Mouse (Mus musculus) liver, embryonic 11.5 days (tissue): ENCODE data around the gene Irx5. TPM values are rescaled to one million over a fixed set of nuclear protein-coding genes. Genes with fewer than 3 reads are reported as not detected.

ENCODE experiments used
- ATAC-seq: fragments of 200-750 bp; cut with Nextera tagmentation; replicated peaks from 2 replicates; pipeline ENCODE4 v1.8.0; 2017; ENCODE audit warnings: moderate number of reproducible peaks, mild to moderate bottlenecking, moderate TSS enrichment, moderate library complexity; ENCODE audit not compliant: low FRiP score
- DNase-seq: peaks from one replicate; pipeline ENCODE4 v3.0.0-alpha.2; 2017; ENCODE audit warnings: low spot score
- H3K27ac ChIP-seq: fragments of 300-500 bp; sonication (generic); 2 replicates; pipeline ENCODE4 v1.5.1; 2014; ENCODE audit warnings: mild to moderate bottlenecking, low read depth, low read length, control low read depth
- H3K27me3 ChIP-seq: fragments of 300-500 bp; sonication (generic); replicated peaks from 2 replicates; pipeline ENCODE4 v1.6.1; 2014; ENCODE audit warnings: low read length, mixed read lengths; ENCODE audit not compliant: control insufficient read depth, insufficient read depth
- H3K36me3 ChIP-seq: fragments of 300-500 bp; sonication (generic); 2 replicates; pipeline ENCODE4 v1.6.1; 2014; ENCODE audit warnings: mild to moderate bottlenecking, low read length, moderate library complexity, mixed read lengths; ENCODE audit not compliant: control insufficient read depth, insufficient read depth
- H3K4me1 ChIP-seq: fragments of 300-500 bp; sonication (generic); replicated peaks from 2 replicates; pipeline ENCODE4 v1.6.1; 2014; ENCODE audit warnings: low read length, mixed read lengths; ENCODE audit not compliant: control insufficient read depth, insufficient read depth
- H3K4me2 ChIP-seq: fragments of 300-500 bp; sonication (generic); 2 replicates; pipeline ENCODE4 v1.6.1; 2014; ENCODE audit warnings: mild to moderate bottlenecking, control low read depth, moderate library complexity
- H3K4me3 ChIP-seq: fragments of 300-500 bp; sonication (generic); 2 replicates; pipeline ENCODE4 v1.5.1; 2014; ENCODE audit warnings: low read depth, low read length, control low read depth
- H3K9ac ChIP-seq: fragments of 300-500 bp; sonication (generic); 2 replicates; pipeline ENCODE4 v1.6.1; 2014; ENCODE audit warnings: low read depth, low read length, control low read depth
- H3K9me3 ChIP-seq: fragments of 300-500 bp; sonication (generic); 2 replicates; pipeline ENCODE4 v1.6.1; 2016; ENCODE audit warnings: low read length, inconsistent platforms, mixed read lengths; ENCODE audit not compliant: control insufficient read depth
- WGBS: fragments of 180-500 bp; shearing (Covaris S2); extraction: QIAGEN DNeasy Blood & Tissue Kit; methylation state at CpG from one replicate; pipeline ENCODE4 v1.1.7; 2014; 5-methylcytosine and 5-hydroxymethylcytosine counted together
- polyA plus RNA-seq: library from polyadenylated mRNA; unstranded; fragments of >200 nt; fragmentation: Nextera tagmentation; extraction: Ambion mirVana; gene quantifications from 2 replicates; pipeline ENCODE4 v1.2.1, GENCODE M21; 2014

Irx5 gene
- polyA plus RNA-seq, 1 experiment from 2014 or later: 1.4 TPM

GRCm38 (mm10) chr8:92364148-92364775 lies 6.8 kb downstream of the Irx5 start:
- Histone ChIP-seq H3K4me3 (no peak overlapping the region), H3K4me1 (peaks cover 13% of the 10 kb centered on the region; the same call in 1 of the 2 replicates), H3K36me3 (no peaks in the 10 kb centered on the region), H3K9ac (no peak overlapping the region), H3K4me2 (peak overlapping the region; percentile 39), H3K9me3 (no peaks in the 10 kb centered on the region), H3K27ac (no peak overlapping the region), H3K27me3 (peaks cover 91% of the 10 kb centered on the region)
- ATAC-seq: peak; percentile 27; the same call in 1 of the 2 replicates
- WGBS: 4% methylated on average over 20 of the region's 20 CpGs
- DNase-seq: peak; percentile 72

- Histone ChIP-seq H3K9me3 (no peaks in the 10 kb centered on the region), H3K9ac (no peak overlapping the region), H3K27ac (no peak overlapping the region), H3K27me3 (peaks cover 87% of the 10 kb centered on the region), H3K4me1 (peaks cover 12% of the 10 kb centered on the region; the same call in 1 of the 2 replicates), H3K4me3 (peak overlapping the region; percentile 8; the same call in 1 of the 2 replicates), H3K4me2 (no peak overlapping the region), H3K36me3 (no peaks in the 10 kb centered on the region)
- DNase-seq: peak; percentile 56
- WGBS: 15% methylated on average over 20 of the region's 20 CpGs
- ATAC-seq: no peak
These were observed 7.4 kb downstream of the Irx5 start for GRCm38 (mm10) chr8:92364776-92365240.

- H3K27me3 ChIP-seq: peaks cover 86% of the 10 kb centered on the region
- no peak overlapping the region for H3K27ac ChIP-seq
- 4% methylated on average over 36 of the region's 36 CpGs for WGBS
- H3K4me2 ChIP-seq: no peak overlapping the region
- DNase-seq (peak; percentile 57), ATAC-seq (no peak)
- H3K4me3 ChIP-seq: peak overlapping the region; percentile 8; the same call in 1 of the 2 replicates
- H3K9me3 ChIP-seq: no peaks in the 10 kb centered on the region
- no peaks in the 10 kb centered on the region for H3K36me3 ChIP-seq
- no peak overlapping the region for H3K9ac ChIP-seq
- peaks cover 6% of the 10 kb centered on the region; the same call in 1 of the 2 replicates for H3K4me1 ChIP-seq
These were observed 8.0 kb downstream of the Irx5 start for GRCm38 (mm10) chr8:92365241-92365943.

- Histone ChIP-seq H3K4me2 (no peak overlapping the region), H3K4me1 (0 out of 2 replicates have a peak, but pooled peaks cover 5% of the 10 kb centered on the region), H3K9ac (no peak overlapping the region), H3K27ac (no peak overlapping the region), H3K36me3 (no peaks in the 10 kb centered on the region), H3K4me3 (no peak overlapping the region), H3K27me3 (peaks cover 81% of the 10 kb centered on the region), H3K9me3 (no peaks in the 10 kb centered on the region)
- WGBS: 9% methylated on average over 26 of the region's 26 CpGs
- ATAC-seq (no peak), DNase-seq (no peak)
These were observed 8.7 kb downstream of the Irx5 start for GRCm38 (mm10) chr8:92365944-92366735.

- 0 out of 2 replicates have a peak, but pooled peaks cover 5% of the 10 kb centered on the region for H3K4me1 ChIP-seq
- H3K9me3 ChIP-seq: no peaks in the 10 kb centered on the region
- H3K4me3 ChIP-seq: 0 out of 2 replicates have a peak overlapping the region, but pooled peaks have one; percentile 1
- H3K4me2 ChIP-seq: peak overlapping the region; percentile 25; the same call in 1 of the 2 replicates
- ATAC-seq (no peak), DNase-seq (peak; percentile 47)
- no peak overlapping the region for H3K27ac ChIP-seq
- H3K27me3 ChIP-seq: peaks cover 76% of the 10 kb centered on the region
- H3K36me3 ChIP-seq: no peaks in the 10 kb centered on the region
- no peak overlapping the region for H3K9ac ChIP-seq
- 6% methylated on average over 20 of the region's 20 CpGs for WGBS
These were observed 9.4 kb downstream of the Irx5 start for GRCm38 (mm10) chr8:92366736-92367267.

GRCm38 (mm10) chr8:92379524-92379923 lies 22.1 kb downstream of the Irx5 start:
- 0 out of 2 replicates have a peak, but pooled peaks cover 3% of the 10 kb centered on the region for H3K27me3 ChIP-seq
- no peaks in the 10 kb centered on the region for H3K4me1 ChIP-seq
- no peak overlapping the region for H3K4me3 ChIP-seq
- no peaks in the 10 kb centered on the region for H3K9me3 ChIP-seq
- no peak overlapping the region for H3K27ac ChIP-seq
- WGBS: 42% methylated on average over 6 of the region's 6 CpGs
- H3K9ac ChIP-seq: no peak overlapping the region
- no peaks in the 10 kb centered on the region for H3K36me3 ChIP-seq
- DNase-seq (no peak), ATAC-seq (no peak)
- no peak overlapping the region for H3K4me2 ChIP-seq

GRCm38 (mm10) chr8:92380571-92380970 lies 23.1 kb downstream of the Irx5 start:
- DNase-seq (no peak), ATAC-seq (no peak)
- H3K4me2 ChIP-seq: no peak overlapping the region
- WGBS: 52% methylated on average over 2 of the region's 2 CpGs
- no peak overlapping the region for H3K9ac ChIP-seq
- H3K36me3 ChIP-seq: no peaks in the 10 kb centered on the region
- 0 out of 2 replicates have a peak, but pooled peaks cover 3% of the 10 kb centered on the region for H3K27me3 ChIP-seq
- H3K4me3 ChIP-seq: no peak overlapping the region
- no peaks in the 10 kb centered on the region for H3K4me1 ChIP-seq
- no peak overlapping the region for H3K27ac ChIP-seq
- no peaks in the 10 kb centered on the region for H3K9me3 ChIP-seq

- ATAC-seq: no peak
- no peak for DNase-seq
- H3K4me3 ChIP-seq: no peak overlapping the region
- no peak overlapping the region for H3K9ac ChIP-seq
- H3K4me1 ChIP-seq: no peaks in the 10 kb centered on the region
- 80% methylated on average over 4 of the region's 4 CpGs for WGBS
- H3K36me3 ChIP-seq: no peaks in the 10 kb centered on the region
- no peak overlapping the region for H3K4me2 ChIP-seq
- no peaks in the 10 kb centered on the region for H3K9me3 ChIP-seq
- no peaks in the 10 kb centered on the region; the same call in 1 of the 2 replicates for H3K27me3 ChIP-seq
- no peak overlapping the region for H3K27ac ChIP-seq
These were observed 30.5 kb downstream of the Irx5 start for GRCm38 (mm10) chr8:92387893-92388292.
